Mouse (Mus musculus): Measurements from ENCODE around the gene Mrm2.
"Not testable (repeated sequence)": the region's sequence is repeated elsewhere in the genome, so short reads cannot be mapped to it uniquely, and the experiment has no call there.

Gene Mrm2

GRCm38 (mm10) chr5:140331615-140332512, at the start of gene Mrm2:
Mrm2 (minus strand) TSS chr5:140331898.
- peak; percentile 91 for DNase-seq

- peak; percentile 42 for DNase-seq
Measured at GRCm38 (mm10) chr5:140381156-140381555, 49.5 kb upstream of the Mrm2 start.

- no peak for DNase-seq
Measured at GRCm38 (mm10) chr5:140379299-140379698, 47.6 kb upstream of the Mrm2 start.

GRCm38 (mm10) chr5:140378121-140378853, 46.6 kb upstream of the Mrm2 start:
- no peak for DNase-seq

GRCm38 (mm10) chr5:140375249-140375829, 43.6 kb upstream of the Mrm2 start:
- no peak for DNase-seq

GRCm38 (mm10) chr5:140374226-140374625, 42.5 kb upstream of the Mrm2 start:
- no peak for DNase-seq

GRCm38 (mm10) chr5:140373711-140374110, 42.0 kb upstream of the Mrm2 start:
- peak; percentile 19 for DNase-seq

- DNase-seq, result no peak
Measured at GRCm38 (mm10) chr5:140371671-140372070, 40.0 kb upstream of the Mrm2 start.

- peak; percentile 59 for DNase-seq
Measured at GRCm38 (mm10) chr5:140370446-140371254, 39.0 kb upstream of the Mrm2 start.

- DNase-seq, result no peak
Measured at GRCm38 (mm10) chr5:140369466-140369865, 37.8 kb upstream of the Mrm2 start.

GRCm38 (mm10) chr5:140368926-140369325, 37.2 kb upstream of the Mrm2 start:
- DNase-seq, result no peak

GRCm38 (mm10) chr5:140368126-140368525, 36.4 kb upstream of the Mrm2 start:
- DNase-seq, result not testable (repeated sequence)

GRCm38 (mm10) chr5:140364415-140364814, 32.7 kb upstream of the Mrm2 start:
- no peak for DNase-seq

GRCm38 (mm10) chr5:140359930-140360674, 28.4 kb upstream of the Mrm2 start:
- DNase-seq, result no peak

GRCm38 (mm10) chr5:140357466-140357865, 25.8 kb upstream of the Mrm2 start:
- no peak for DNase-seq

- no peak for DNase-seq
Measured at GRCm38 (mm10) chr5:140355934-140356333, 24.2 kb upstream of the Mrm2 start.

GRCm38 (mm10) chr5:140352352-140352751, 20.7 kb upstream of the Mrm2 start:
- no peak for DNase-seq

GRCm38 (mm10) chr5:140350731-140351497, 19.2 kb upstream of the Mrm2 start:
- DNase-seq, result no peak

- no peak for DNase-seq
Measured at GRCm38 (mm10) chr5:140349882-140350281, 18.2 kb upstream of the Mrm2 start.

- no peak for DNase-seq
Measured at GRCm38 (mm10) chr5:140346050-140346449, 14.4 kb upstream of the Mrm2 start.

GRCm38 (mm10) chr5:140345244-140345643, 13.5 kb upstream of the Mrm2 start:
- DNase-seq, result no peak
